Mouse (Mus musculus): ENCODE measurements around the gene Mill2. TPM values are rescaled to one million over a fixed set of nuclear protein-coding genes. Genes with fewer than 3 reads are reported as not detected.
"Not testable (repeated sequence)": the region's sequence is repeated elsewhere in the genome, so short reads cannot be mapped to it uniquely, and the experiment has no call there.

The Mill2 gene
- total RNA-seq (2021): 1 to 10 TPM; 3.7 to 5.0 TPM
- long read RNA-seq, experiment 1, partial matches to known transcripts: 1 of 6 reads
- long read RNA-seq, experiment 1, other reads (novel, unspliced or antisense): 5 of 6 reads
- long read RNA-seq, experiment 2, partial matches to known transcripts: 2 of 9 reads
- long read RNA-seq, experiment 2, other reads (novel, unspliced or antisense): 5 of 9 reads

- DNase-seq: peak; percentile 4
Measured at GRCm38 (mm10) chr7:18839865-18840264, at the start of gene Mill2. Mill2 (plus strand) TSS chr7:18839966.

- DNase-seq: not testable (repeated sequence)
Measured at GRCm38 (mm10) chr7:18790671-18791070, 49.1 kb upstream of the Mill2 start.

GRCm38 (mm10) chr7:18798420-18798819 is 41.3 kb upstream of the Mill2 start, which contains the start of gene Psg19:
Psg19 (minus strand) TSS chr7:18798520.
- DNase-seq: no peak

- DNase-seq: no peak
Measured at GRCm38 (mm10) chr7:18799129-18799528, 40.6 kb upstream of the Mill2 start.

GRCm38 (mm10) chr7:18803526-18803925 is 36.2 kb upstream of the Mill2 start:
- DNase-seq: no peak

GRCm38 (mm10) chr7:18818301-18818700 is 21.5 kb upstream of the Mill2 start:
- no peak for DNase-seq

GRCm38 (mm10) chr7:18821507-18821906 is 18.3 kb upstream of the Mill2 start, which contains the start of gene Psg17:
Psg17 (minus strand) TSS chr7:18821607.
- DNase-seq: no peak

- no peak for DNase-seq
Measured at GRCm38 (mm10) chr7:18827792-18828546, 11.8 kb upstream of the Mill2 start.

- peak; percentile 9 for DNase-seq
Measured at GRCm38 (mm10) chr7:18828592-18828991, 11.2 kb upstream of the Mill2 start.

GRCm38 (mm10) chr7:18829545-18829944 is 10.2 kb upstream of the Mill2 start:
- no peak for DNase-seq

GRCm38 (mm10) chr7:18832298-18832697 is 7.5 kb upstream of the Mill2 start:
- no peak for DNase-seq

GRCm38 (mm10) chr7:18840386-18841173 is 814 bp downstream of the Mill2 start:
- DNase-seq: peak; percentile 57

GRCm38 (mm10) chr7:18841174-18841567 is 1.4 kb downstream of the Mill2 start:
- DNase-seq: no peak

- DNase-seq: no peak
Measured at GRCm38 (mm10) chr7:18844811-18845210, 5.0 kb downstream of the Mill2 start.

- DNase-seq: no peak
Measured at GRCm38 (mm10) chr7:18848395-18848794, 8.6 kb downstream of the Mill2 start.

GRCm38 (mm10) chr7:18858310-18858916 is 18.6 kb downstream of the Mill2 start:
- peak; percentile 14 for DNase-seq

- no peak for DNase-seq
Measured at GRCm38 (mm10) chr7:18862801-18863200, 23.0 kb downstream of the Mill2 start.

GRCm38 (mm10) chr7:18868491-18868890 is 28.7 kb downstream of the Mill2 start:
- no peak for DNase-seq

- DNase-seq: not testable (repeated sequence)
Measured at GRCm38 (mm10) chr7:18871031-18871430, 31.3 kb downstream of the Mill2 start, which contains the start of gene Pglyrp1. Pglyrp1 (plus strand) TSS chr7:18871331.

- no peak for DNase-seq
Measured at GRCm38 (mm10) chr7:18872014-18872802, 32.4 kb downstream of the Mill2 start.

- DNase-seq: no peak
Measured at GRCm38 (mm10) chr7:18872816-18873215, 33.0 kb downstream of the Mill2 start.
